Mouse (Mus musculus): ENCODE data around the gene Henmt1. TPM values are rescaled to one million over a fixed set of nuclear protein-coding genes. Genes with fewer than 3 reads are reported as not detected.

Henmt1 gene
- polyA plus RNA-seq, 1 experiment from 2014 or later = 0.45 TPM

- Histone ChIP-seq H3K4me2 (replicated peaks; ENCODE audit: low read depth, low read length) (no peak overlapping the region), H3K36me3 (ENCODE audit: insufficient read depth, low read length) (peaks cover 8% of the 10 kb centered on the region; the same call in 1 of the 2 replicates), H3K9me3 (ENCODE audit: low read length) (no peaks in the 10 kb centered on the region), H3K4me3 (ENCODE audit: low read length) (no peak overlapping the region), H3K27ac (ENCODE audit: low read length) (no peak overlapping the region), H3K4me1 (ENCODE audit: insufficient read depth, low read length) (no peaks in the 10 kb centered on the region), H3K27me3 (ENCODE audit: insufficient read depth, low read length) (no peaks in the 10 kb centered on the region), H3K9ac (replicated peaks; ENCODE audit: low read length) (no peak overlapping the region)
- no peak for ATAC-seq (ENCODE audit: low FRiP score, low TSS enrichment)
- 89% methylated on average over 9 of the region's 9 CpGs for WGBS
These were observed 50.4 kb downstream of the Henmt1 start for GRCm38 (mm10) chr3:108989971-108990548.

- ATAC-seq (ENCODE audit: low FRiP score, low TSS enrichment) = no peak
- 88% methylated on average over 2 of the region's 2 CpGs for WGBS
- H3K4me2 ChIP-seq (replicated peaks; ENCODE audit: low read depth, low read length) = no peak overlapping the region
- H3K36me3 ChIP-seq (ENCODE audit: insufficient read depth, low read length) = no peaks in the 10 kb centered on the region
- no peaks in the 10 kb centered on the region for H3K9me3 ChIP-seq (ENCODE audit: low read length)
- no peak overlapping the region for H3K27ac ChIP-seq (ENCODE audit: low read length)
- no peaks in the 10 kb centered on the region for H3K4me1 ChIP-seq (ENCODE audit: insufficient read depth, low read length)
- no peak overlapping the region for H3K9ac ChIP-seq (replicated peaks; ENCODE audit: low read length)
- H3K4me3 ChIP-seq (ENCODE audit: low read length) = no peak overlapping the region
- no peaks in the 10 kb centered on the region for H3K27me3 ChIP-seq (ENCODE audit: insufficient read depth, low read length)
These were observed 54.8 kb downstream of the Henmt1 start for GRCm38 (mm10) chr3:108994477-108994876.

- Histone ChIP-seq H3K27me3 (ENCODE audit: insufficient read depth, low read length) (no peaks in the 10 kb centered on the region), H3K36me3 (ENCODE audit: insufficient read depth, low read length) (peaks cover under 1% of the 10 kb centered on the region; the same call in 1 of the 2 replicates), H3K27ac (ENCODE audit: low read length) (no peak overlapping the region), H3K9me3 (ENCODE audit: low read length) (no peaks in the 10 kb centered on the region), H3K4me1 (ENCODE audit: insufficient read depth, low read length) (no peaks in the 10 kb centered on the region), H3K4me2 (replicated peaks; ENCODE audit: low read depth, low read length) (no peak overlapping the region), H3K4me3 (ENCODE audit: low read length) (no peak overlapping the region), H3K9ac (replicated peaks; ENCODE audit: low read length) (no peak overlapping the region)
- no peak for ATAC-seq (ENCODE audit: low FRiP score, low TSS enrichment)
- 84% methylated on average over 2 of the region's 2 CpGs for WGBS
These were observed 55.7 kb downstream of the Henmt1 start for GRCm38 (mm10) chr3:108995379-108995778.

- Histone ChIP-seq H3K9ac (replicated peaks; ENCODE audit: low read length) (no peak overlapping the region), H3K27me3 (ENCODE audit: insufficient read depth, low read length) (no peaks in the 10 kb centered on the region), H3K36me3 (ENCODE audit: insufficient read depth, low read length) (peaks cover 3% of the 10 kb centered on the region; the same call in 1 of the 2 replicates), H3K9me3 (ENCODE audit: low read length) (no peaks in the 10 kb centered on the region), H3K4me3 (ENCODE audit: low read length) (no peak overlapping the region), H3K27ac (ENCODE audit: low read length) (no peak overlapping the region), H3K4me2 (replicated peaks; ENCODE audit: low read depth, low read length) (no peak overlapping the region), H3K4me1 (ENCODE audit: insufficient read depth, low read length) (no peaks in the 10 kb centered on the region)
- no peak for ATAC-seq (ENCODE audit: low FRiP score, low TSS enrichment)
- 77% methylated on average over 11 of the region's 11 CpGs for WGBS
These were observed 57.6 kb downstream of the Henmt1 start for GRCm38 (mm10) chr3:108997284-108997683.

- ATAC-seq (ENCODE audit: low FRiP score, low TSS enrichment) = no peak
- Histone ChIP-seq H3K4me3 (ENCODE audit: low read length) (no peak overlapping the region), H3K27me3 (ENCODE audit: insufficient read depth, low read length) (no peaks in the 10 kb centered on the region), H3K4me1 (ENCODE audit: insufficient read depth, low read length) (no peaks in the 10 kb centered on the region), H3K27ac (ENCODE audit: low read length) (no peak overlapping the region), H3K9me3 (ENCODE audit: low read length) (no peaks in the 10 kb centered on the region), H3K9ac (replicated peaks; ENCODE audit: low read length) (no peak overlapping the region), H3K36me3 (ENCODE audit: insufficient read depth, low read length) (peaks cover 3% of the 10 kb centered on the region; the same call in 1 of the 2 replicates), H3K4me2 (replicated peaks; ENCODE audit: low read depth, low read length) (no peak overlapping the region)
- WGBS = 68% methylated on average over 4 of the region's 4 CpGs
These were observed 58.1 kb downstream of the Henmt1 start for GRCm38 (mm10) chr3:108997762-108998161.

GRCm38 (mm10) chr3:108999173-108999572 lies 59.5 kb downstream of the Henmt1 start:
- no peak overlapping the region for H3K27ac ChIP-seq (ENCODE audit: low read length)
- no peak for ATAC-seq (ENCODE audit: low FRiP score, low TSS enrichment)
- H3K4me1 ChIP-seq (ENCODE audit: insufficient read depth, low read length) = no peaks in the 10 kb centered on the region
- no peaks in the 10 kb centered on the region for H3K27me3 ChIP-seq (ENCODE audit: insufficient read depth, low read length)
- H3K4me2 ChIP-seq (replicated peaks; ENCODE audit: low read depth, low read length) = no peak overlapping the region
- WGBS = 74% methylated on average over 1 of the region's 1 CpGs
- no peaks in the 10 kb centered on the region for H3K9me3 ChIP-seq (ENCODE audit: low read length)
- H3K36me3 ChIP-seq (ENCODE audit: insufficient read depth, low read length) = peaks cover 3% of the 10 kb centered on the region; the same call in 1 of the 2 replicates
- H3K4me3 ChIP-seq (ENCODE audit: low read length) = no peak overlapping the region
- no peak overlapping the region for H3K9ac ChIP-seq (replicated peaks; ENCODE audit: low read length)

- Histone ChIP-seq H3K9ac (replicated peaks; ENCODE audit: low read length) (no peak overlapping the region), H3K4me1 (ENCODE audit: insufficient read depth, low read length) (peaks cover 5% of the 10 kb centered on the region; the same call in 1 of the 2 replicates), H3K9me3 (ENCODE audit: low read length) (no peaks in the 10 kb centered on the region), H3K27ac (ENCODE audit: low read length) (no peak overlapping the region), H3K27me3 (ENCODE audit: insufficient read depth, low read length) (no peaks in the 10 kb centered on the region), H3K4me3 (ENCODE audit: low read length) (no peak overlapping the region), H3K4me2 (replicated peaks; ENCODE audit: low read depth, low read length) (no peak overlapping the region), H3K36me3 (ENCODE audit: insufficient read depth, low read length) (no peaks in the 10 kb centered on the region)
- WGBS = 68% methylated on average over 5 of the region's 5 CpGs
- ATAC-seq (ENCODE audit: low FRiP score, low TSS enrichment) = no peak
These were observed 66.1 kb downstream of the Henmt1 start for GRCm38 (mm10) chr3:109005777-109006176.

- 87% methylated on average over 5 of the region's 5 CpGs for WGBS
- H3K9ac ChIP-seq (replicated peaks; ENCODE audit: low read length) = no peak overlapping the region
- no peak for ATAC-seq (ENCODE audit: low FRiP score, low TSS enrichment)
These were observed 68.5 kb downstream of the Henmt1 start for GRCm38 (mm10) chr3:109008180-109008579.

More at GRCm38 (mm10) chr3:109008180-109008579, 68.5 kb downstream of the Henmt1 start:
- H3K4me3 ChIP-seq (ENCODE audit: low read length) = no peak overlapping the region
- no peaks in the 10 kb centered on the region for H3K27me3 ChIP-seq (ENCODE audit: insufficient read depth, low read length)
- no peak overlapping the region for H3K4me2 ChIP-seq (replicated peaks; ENCODE audit: low read depth, low read length)
- H3K9me3 ChIP-seq (ENCODE audit: low read length) = no peaks in the 10 kb centered on the region
- no peak overlapping the region for H3K27ac ChIP-seq (ENCODE audit: low read length)
- no peaks in the 10 kb centered on the region for H3K36me3 ChIP-seq (ENCODE audit: insufficient read depth, low read length)
- H3K4me1 ChIP-seq (ENCODE audit: insufficient read depth, low read length) = peaks cover 10% of the 10 kb centered on the region; the same call in 1 of the 2 replicates

Other genes starting within 250 kb of the Henmt1 start
- 38.4 and 51.5 TPM in 2 replicates for gene Gpsm2, start 217.6 kb upstream of the Henmt1 start, polyA plus RNA-seq (2015; fragmentation: Nextera tagmentation; extraction: Ambion mirVana)
- 0.11 TPM in 1 of 2 replicates, not detected in the other for gene Aknad1, start 200.2 kb upstream of the Henmt1 start, polyA plus RNA-seq (2015; fragmentation: Nextera tagmentation; extraction: Ambion mirVana)
- gene Stxbp3, start 99.3 kb upstream of the Henmt1 start, polyA plus RNA-seq (2015; fragmentation: Nextera tagmentation; extraction: Ambion mirVana) = 32.6 and 38.8 TPM in 2 replicates
- 0.06 TPM in 1 of 2 replicates, not detected in the other for gene Fndc7, start 49.9 kb upstream of the Henmt1 start, polyA plus RNA-seq (2015; fragmentation: Nextera tagmentation; extraction: Ambion mirVana)
- gene Prpf38b, start 28.1 kb upstream of the Henmt1 start, polyA plus RNA-seq (2015; fragmentation: Nextera tagmentation; extraction: Ambion mirVana) = 68.1 and 69.0 TPM in 2 replicates
- gene Gm9857, start 572 bp downstream of the Henmt1 start, polyA plus RNA-seq (2015; fragmentation: Nextera tagmentation; extraction: Ambion mirVana) = not detected in 2 replicates
- gene Fam102b, start 87.7 kb downstream of the Henmt1 start, polyA plus RNA-seq (2015; fragmentation: Nextera tagmentation; extraction: Ambion mirVana) = 3.3 and 4.1 TPM in 2 replicates
- not detected in 2 replicates for gene Slc25a54, start 140.6 kb downstream of the Henmt1 start, polyA plus RNA-seq (2015; fragmentation: Nextera tagmentation; extraction: Ambion mirVana)
- gene Slc25a24, start 183.3 kb downstream of the Henmt1 start, polyA plus RNA-seq (2015; fragmentation: Nextera tagmentation; extraction: Ambion mirVana) = 21.0 and 22.8 TPM in 2 replicates

All from kidney, embryonic 16.5 days (tissue).